Mouse (Mus musculus): ENCODE data around the gene Qsox1. TPM values are rescaled to one million over a fixed set of nuclear protein-coding genes. Genes with fewer than 3 reads are reported as not detected.

The Qsox1 gene
- total RNA-seq, 1 experiment from 2014 or later: 30.8 TPM

- no peak for ATAC-seq (replicated peaks in 1 of 2; ENCODE audit: insufficient read depth in 1 of 2, low FRiP score in 2 of 2, low TSS enrichment in 1 of 2, low read depth in 1 of 2, poor library complexity in 2 of 2, severe bottlenecking in 2 of 2)
These were observed 53.5 kb downstream of the Qsox1 start for GRCm38 (mm10) chr1:155759167-155759566.

DNA sequence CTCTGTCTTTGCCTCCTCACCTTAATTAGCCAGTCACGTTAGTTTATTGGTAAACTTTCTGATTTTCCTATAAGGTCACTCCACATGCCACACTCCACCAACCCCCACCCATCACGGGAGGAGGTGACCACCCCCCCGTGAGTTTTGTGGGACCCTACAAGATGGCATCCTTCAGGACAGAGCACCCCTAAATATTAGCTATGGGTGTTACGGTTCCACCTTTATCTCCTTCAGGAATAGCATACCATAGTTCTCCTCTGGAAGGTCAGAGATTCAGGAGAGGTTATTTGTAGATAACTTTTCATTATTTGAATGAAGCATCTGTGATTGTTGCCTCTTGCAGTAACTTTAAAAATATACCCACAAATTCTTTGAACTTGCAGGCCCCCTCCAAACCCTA lies 54.0 kb downstream of the Qsox1 start:
- no peak for ATAC-seq (replicated peaks in 1 of 2; ENCODE audit: insufficient read depth in 1 of 2, low FRiP score in 2 of 2, low TSS enrichment in 1 of 2, low read depth in 1 of 2, poor library complexity in 2 of 2, severe bottlenecking in 2 of 2)

DNA sequence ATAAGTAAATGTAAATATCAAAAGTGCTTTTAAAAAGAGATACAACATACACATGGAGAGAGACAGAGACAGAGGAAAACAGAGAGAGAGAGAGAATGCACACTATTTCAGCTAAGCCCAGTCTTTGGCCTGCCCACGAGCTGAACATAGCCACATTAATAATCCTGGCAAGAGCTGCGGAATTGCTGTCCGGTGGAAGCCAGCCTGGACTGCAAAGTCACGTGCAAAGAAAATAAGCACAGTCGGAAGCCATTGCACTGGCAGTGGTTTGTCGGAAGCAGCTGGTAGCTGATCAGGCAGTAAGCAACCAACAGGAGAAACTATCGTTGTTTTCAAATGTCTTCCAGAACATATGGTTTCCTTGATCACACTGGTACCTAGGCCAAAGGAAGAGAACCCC lies 55.1 kb downstream of the Qsox1 start:
- ATAC-seq (replicated peaks in 1 of 2; ENCODE audit: insufficient read depth in 1 of 2, low FRiP score in 2 of 2, low TSS enrichment in 1 of 2, low read depth in 1 of 2, poor library complexity in 2 of 2, severe bottlenecking in 2 of 2): no peak

- ATAC-seq (replicated peaks in 1 of 2; ENCODE audit: insufficient read depth in 1 of 2, low FRiP score in 2 of 2, low TSS enrichment in 1 of 2, low read depth in 1 of 2, poor library complexity in 2 of 2, severe bottlenecking in 2 of 2): no peak
These were observed 59.3 kb downstream of the Qsox1 start for GRCm38 (mm10) chr1:155753411-155753810.

GRCm38 (mm10) chr1:155751484-155752255 lies 61.0 kb downstream of the Qsox1 start, which contains the start of gene Lhx4:
Gene Lhx4, minus strand, starts transcription at chr1:155751684.
- ATAC-seq (replicated peaks in 1 of 2; ENCODE audit: insufficient read depth in 1 of 2, low FRiP score in 2 of 2, low TSS enrichment in 1 of 2, low read depth in 1 of 2, poor library complexity in 2 of 2, severe bottlenecking in 2 of 2): no peak

GRCm38 (mm10) chr1:155750517-155751178 lies 62.0 kb downstream of the Qsox1 start:
- no peak for ATAC-seq (replicated peaks in 1 of 2; ENCODE audit: insufficient read depth in 1 of 2, low FRiP score in 2 of 2, low TSS enrichment in 1 of 2, low read depth in 1 of 2, poor library complexity in 2 of 2, severe bottlenecking in 2 of 2)

DNA sequence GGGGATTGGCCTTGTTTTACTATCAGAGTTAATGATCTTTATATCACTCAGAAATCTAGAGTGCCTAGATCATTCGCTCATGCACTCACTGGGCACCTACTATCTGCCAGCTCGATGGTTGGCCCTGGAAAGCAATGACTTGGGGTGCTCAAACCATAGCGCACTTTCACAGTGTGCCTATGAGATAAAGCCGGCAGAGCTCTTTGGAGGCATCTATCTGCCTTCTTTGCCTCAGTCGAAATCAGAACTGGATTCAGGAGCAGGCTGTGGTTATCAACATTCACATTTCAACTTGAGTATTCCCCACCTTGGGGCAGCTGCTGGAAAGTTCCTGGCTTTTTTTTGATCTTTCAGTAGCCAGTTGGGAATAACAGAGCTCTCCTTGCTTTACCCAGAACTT lies 64.8 kb downstream of the Qsox1 start:
- ATAC-seq (replicated peaks in 1 of 2; ENCODE audit: insufficient read depth in 1 of 2, low FRiP score in 2 of 2, low TSS enrichment in 1 of 2, low read depth in 1 of 2, poor library complexity in 2 of 2, severe bottlenecking in 2 of 2): no peak

GRCm38 (mm10) chr1:155747011-155747410 lies 65.7 kb downstream of the Qsox1 start:
- no peak for ATAC-seq (replicated peaks in 1 of 2; ENCODE audit: insufficient read depth in 1 of 2, low FRiP score in 2 of 2, low TSS enrichment in 1 of 2, low read depth in 1 of 2, poor library complexity in 2 of 2, severe bottlenecking in 2 of 2)

DNA sequence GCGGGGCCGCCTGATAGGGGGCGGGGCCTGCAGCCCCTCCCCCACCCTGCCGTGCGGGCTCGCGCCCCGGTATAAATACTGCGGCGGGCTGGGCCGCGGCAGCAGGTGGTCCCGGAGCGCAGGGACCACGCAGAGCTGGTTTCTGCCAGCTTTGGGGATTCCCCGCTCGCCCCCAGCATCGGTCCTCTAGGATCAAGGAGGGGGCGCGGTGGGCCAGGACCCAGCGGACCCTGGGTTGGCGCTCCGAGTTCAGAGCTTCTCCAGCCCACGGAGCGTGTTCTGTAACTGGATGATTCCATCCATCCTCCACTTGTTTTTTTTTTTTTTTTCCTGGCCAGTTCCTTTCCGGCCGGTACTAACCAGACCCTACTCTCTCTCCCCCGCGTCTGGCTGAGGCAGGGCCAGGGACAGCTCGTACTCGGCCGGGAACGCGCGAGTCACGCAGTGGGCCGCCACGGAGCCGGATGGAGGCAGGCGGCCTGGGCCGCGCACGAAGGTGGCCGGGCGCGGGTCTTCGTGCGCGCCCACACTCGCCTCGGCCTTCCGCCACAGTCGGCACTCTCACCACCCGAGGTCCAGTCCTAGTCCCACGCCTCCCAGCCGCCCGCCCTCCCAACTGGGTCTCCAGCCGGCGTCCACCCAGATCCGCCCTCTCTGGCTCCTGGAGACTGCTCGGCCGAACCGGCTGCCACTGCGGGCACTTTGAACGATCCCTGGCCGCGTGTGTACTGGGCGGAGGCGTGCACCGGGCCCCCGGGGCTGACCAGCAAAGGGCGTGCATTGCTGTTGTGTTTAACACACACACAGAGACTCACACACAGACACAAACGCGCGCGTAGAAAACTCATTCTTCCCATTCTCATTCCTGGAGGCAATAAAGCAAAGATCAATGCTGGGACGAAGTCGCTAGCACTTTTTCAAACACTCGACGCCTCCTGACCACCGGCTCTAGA lies 70.0 kb downstream of the Qsox1 start:
- no peak for ATAC-seq (replicated peaks in 1 of 2; ENCODE audit: insufficient read depth in 1 of 2, low FRiP score in 2 of 2, low TSS enrichment in 1 of 2, low read depth in 1 of 2, poor library complexity in 2 of 2, severe bottlenecking in 2 of 2)

DNA sequence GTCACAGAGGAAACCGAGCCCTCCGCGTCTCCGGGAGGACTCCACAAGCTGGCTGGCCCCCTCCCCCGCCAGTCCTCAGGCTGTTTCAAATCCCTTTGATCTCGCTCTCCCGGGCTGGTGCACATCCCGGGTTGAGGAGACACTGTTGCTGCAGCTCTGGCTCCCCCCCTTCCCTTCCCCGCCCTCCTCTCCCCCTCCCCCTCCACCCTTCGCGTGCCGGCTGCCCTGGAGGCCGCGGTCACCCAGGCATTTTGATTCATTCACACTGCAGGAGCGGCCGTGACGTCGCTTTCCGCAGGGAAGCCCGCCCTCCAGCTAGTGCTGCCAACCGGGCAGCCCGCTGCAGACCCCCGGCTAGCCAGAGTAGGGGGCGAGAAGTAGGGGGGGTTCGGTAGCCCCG lies 70.7 kb downstream of the Qsox1 start:
- ATAC-seq (replicated peaks in 1 of 2; ENCODE audit: insufficient read depth in 1 of 2, low FRiP score in 2 of 2, low TSS enrichment in 1 of 2, low read depth in 1 of 2, poor library complexity in 2 of 2, severe bottlenecking in 2 of 2): no peak

DNA sequence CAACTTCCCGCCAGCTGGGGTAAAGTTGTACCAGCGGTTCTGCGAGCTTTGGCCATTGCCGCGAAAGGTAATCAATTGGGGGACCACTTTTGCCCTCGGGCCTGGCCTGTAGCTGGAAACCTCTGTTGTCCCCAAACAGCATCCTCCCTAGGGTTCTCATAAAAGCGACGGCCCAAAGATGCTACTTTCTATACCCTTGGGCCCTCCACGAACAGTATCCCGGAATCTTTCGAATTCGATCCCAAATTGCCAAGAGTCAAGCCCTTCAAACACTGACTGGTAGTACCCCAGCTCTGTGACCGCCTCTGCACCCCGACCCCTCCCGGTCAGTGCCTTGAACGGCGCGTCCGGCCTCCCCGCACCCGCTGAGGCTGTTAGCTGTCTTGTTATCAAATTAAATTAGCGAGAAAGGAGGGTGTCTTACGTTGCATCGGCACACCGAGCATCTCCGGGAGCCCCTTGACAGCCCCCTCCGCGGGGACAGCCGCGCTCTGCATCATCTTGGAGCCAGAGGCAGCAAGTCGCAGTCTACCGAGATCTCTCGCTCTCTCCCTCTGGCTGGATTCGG lies 71.2 kb downstream of the Qsox1 start:
- no peak for ATAC-seq (replicated peaks in 1 of 2; ENCODE audit: insufficient read depth in 1 of 2, low FRiP score in 2 of 2, low TSS enrichment in 1 of 2, low read depth in 1 of 2, poor library complexity in 2 of 2, severe bottlenecking in 2 of 2)

- ATAC-seq (replicated peaks in 1 of 2; ENCODE audit: insufficient read depth in 1 of 2, low FRiP score in 2 of 2, low TSS enrichment in 1 of 2, low read depth in 1 of 2, poor library complexity in 2 of 2, severe bottlenecking in 2 of 2): no peak
These were observed 71.9 kb downstream of the Qsox1 start for GRCm38 (mm10) chr1:155740622-155741377.

- no peak for ATAC-seq (replicated peaks in 1 of 2; ENCODE audit: insufficient read depth in 1 of 2, low FRiP score in 2 of 2, low TSS enrichment in 1 of 2, low read depth in 1 of 2, poor library complexity in 2 of 2, severe bottlenecking in 2 of 2)
These were observed 74.8 kb downstream of the Qsox1 start for GRCm38 (mm10) chr1:155737809-155738383.

- peak; percentile 57 to 76 for ATAC-seq (replicated peaks in 1 of 2; ENCODE audit: insufficient read depth in 1 of 2, low FRiP score in 2 of 2, low TSS enrichment in 1 of 2, low read depth in 1 of 2, poor library complexity in 2 of 2, severe bottlenecking in 2 of 2)
These were observed 75.5 kb downstream of the Qsox1 start for GRCm38 (mm10) chr1:155737017-155737808.

DNA sequence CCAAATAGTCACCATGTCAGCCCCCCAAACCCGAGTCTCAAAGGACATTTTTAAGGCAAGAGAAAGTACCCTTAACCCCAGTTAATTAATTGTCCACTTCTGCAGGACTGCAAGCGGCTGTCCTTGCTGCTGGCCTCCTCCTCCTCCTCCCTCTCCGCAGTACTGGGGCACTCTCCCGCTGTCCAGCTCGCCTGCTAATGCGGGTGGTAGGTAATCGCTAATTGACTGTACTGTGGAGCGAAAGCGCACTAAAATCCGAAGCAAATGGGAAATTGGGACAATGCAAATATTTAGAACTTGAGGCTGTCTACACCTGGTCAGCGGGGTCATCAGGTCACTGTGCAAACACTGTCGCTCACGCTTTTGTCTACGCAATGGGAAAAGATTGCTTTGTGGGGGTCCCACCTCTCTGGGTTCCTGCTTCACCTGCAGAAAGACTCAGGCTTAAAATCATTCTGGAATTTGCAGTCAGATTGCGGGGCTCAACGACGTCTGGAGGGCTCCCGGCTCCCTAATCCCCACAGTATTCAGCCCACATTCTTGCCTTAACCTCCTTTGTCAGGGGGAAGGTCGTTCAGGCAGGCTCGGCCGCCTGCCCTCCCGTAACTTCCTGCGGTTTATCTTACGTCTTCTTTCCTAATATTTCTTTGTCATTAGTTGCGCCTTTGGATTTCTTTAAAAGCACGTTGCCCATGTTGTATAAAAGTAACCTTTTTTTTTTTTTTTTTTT lies 76.4 kb downstream of the Qsox1 start:
- no peak for ATAC-seq (replicated peaks in 1 of 2; ENCODE audit: insufficient read depth in 1 of 2, low FRiP score in 2 of 2, low TSS enrichment in 1 of 2, low read depth in 1 of 2, poor library complexity in 2 of 2, severe bottlenecking in 2 of 2)

All from hematopoietic stem cell, adult 5-6 weeks (primary cell).